24 mouse cellular contexts compared by ENCODE assay signal in genomic region chr1:43789765-43790164, GRCm38 (mm10). TPM values are rescaled to one million over a fixed set of nuclear protein-coding genes. Genes with fewer than 3 reads are reported as not detected.
DNase-seq lines count a peak whose midpoint lies in the region; ATAC-seq and TF ChIP-seq lines count a peak whose summit lies in the region.
"Had no signal": no experiment of that assay in that cellular context is flagged by ENCODE, and none has a peak within 500 bp of the region (broad histone marks: within the 10 kb centered on the region; RNA-seq: fewer than 3 reads in every experiment).

No protein-coding gene starts in this region.

- intact Hi-C loops in left cerebral cortex, postnatal 14 days (cut with DNase I), result no loop called here

- no peaks in the 10 kb centered on the region for H3K27me3 ChIP-seq in intestine, embryonic 15.5 days (replicated peaks)
- no peaks in the 10 kb centered on the region for H3K27me3 ChIP-seq in intestine, embryonic 16.5 days (replicated peaks; ENCODE audit: control insufficient read depth, insufficient read depth, low read length)
- no peaks in the 10 kb centered on the region for H3K27me3 ChIP-seq in intestine, postnatal 0 days (replicated peaks; ENCODE audit: control insufficient read depth, insufficient read depth, low read length)
- H3K27me3 ChIP-seq: CH12.LX, Patski had no signal

- H3K4me2 ChIP-seq in intestine, embryonic 15.5 days (replicated peaks), result no peak overlapping the region
- no peak overlapping the region for H3K4me2 ChIP-seq in intestine, embryonic 16.5 days (ENCODE audit: low read depth, low read length)
- no peak overlapping the region for H3K4me2 ChIP-seq in intestine, postnatal 0 days (replicated peaks; ENCODE audit: low read depth)

- peak; percentile 45; the same call in 1 of the 2 replicates for ATAC-seq in intestine, embryonic 15.5 days
- peak; percentile 79 for ATAC-seq in intestine, embryonic 16.5 days
- peak; percentile 91 for ATAC-seq in intestine, postnatal 0 days
- ATAC-seq: activated CD4-positive, CD25-positive, alpha-beta regulatory T cell, adult 4 months; CD4-positive, CD25-positive, alpha-beta regulatory T cell, adult 4 months; Patski had no signal

- TF ChIP-seq CTCF in intestine, postnatal 0 days (IDR thresholded peaks at IDR 0.05; ENCODE audit: low read depth), result no peak

- 71% methylated on average over 2 of the region's 2 CpGs for WGBS in intestine, embryonic 15.5 days
- 79% methylated on average over 2 of the region's 2 CpGs for WGBS in intestine, embryonic 16.5 days
- WGBS in intestine, postnatal 0 days, result 43% methylated on average over 2 of the region's 2 CpGs
- 29% methylated on average over 2 of the region's 2 CpGs for WGBS in large intestine, adult 2 months

- peak; percentile 22 for DNase-seq in large intestine, adult 2 months (ENCODE audit: low read depth, low spot score)
- DNase-seq in left cerebral cortex, postnatal 14 days (ENCODE audit: low spot score in 2 of 2), result no peak
- DNase-seq in cerebellum, adult 9-11 months, result no peak
- DNase-seq in left cerebral cortex, adult 9 months (ENCODE audit: low spot score in 2 of 2), result no peak
- no peak for DNase-seq in adipocyte (ENCODE audit: low spot score)
- DNase-seq: adrenal gland, adult 2 months; adrenal gland, adult 8-10 months; adrenal gland, postnatal 10 days; adrenal gland, postnatal 14 days; adrenal gland, postnatal 25 days; adrenal gland, postnatal 36 days; B cell, adult 2 months; cerebellum, adult 11 months; cerebellum, adult 11-12 months; cerebellum, adult 18-20 months had no signal

- H3K4me1 ChIP-seq in intestine, embryonic 15.5 days (replicated peaks), result no peaks in the 10 kb centered on the region
- no peaks in the 10 kb centered on the region for H3K4me1 ChIP-seq in intestine, embryonic 16.5 days (ENCODE audit: control insufficient read depth, insufficient read depth, low read length)
- no peaks in the 10 kb centered on the region for H3K4me1 ChIP-seq in intestine, postnatal 0 days (replicated peaks; ENCODE audit: control insufficient read depth, insufficient read depth, low read length)

- no peaks in the 10 kb centered on the region for H3K9me3 ChIP-seq in intestine, embryonic 15.5 days
- no peaks in the 10 kb centered on the region for H3K9me3 ChIP-seq in intestine, embryonic 16.5 days (ENCODE audit: control insufficient read depth, low read length)
- no peaks in the 10 kb centered on the region for H3K9me3 ChIP-seq in intestine, postnatal 0 days (ENCODE audit: control insufficient read depth)
- H3K9me3 ChIP-seq: G1E had no signal

- H3K36me3 ChIP-seq in intestine, embryonic 15.5 days, result no peaks in the 10 kb centered on the region
- no peaks in the 10 kb centered on the region for H3K36me3 ChIP-seq in intestine, embryonic 16.5 days (ENCODE audit: control insufficient read depth, insufficient read depth, low read length)
- no peaks in the 10 kb centered on the region for H3K36me3 ChIP-seq in intestine, postnatal 0 days (ENCODE audit: control insufficient read depth, insufficient read depth)

- no peak overlapping the region for H3K4me3 ChIP-seq in intestine, embryonic 15.5 days (replicated peaks)
- H3K4me3 ChIP-seq in intestine, embryonic 16.5 days (ENCODE audit: low read length), result no peak overlapping the region
- no peak overlapping the region for H3K4me3 ChIP-seq in intestine, postnatal 0 days (ENCODE audit: low read depth, low read length)

- no peak overlapping the region for H3K27ac ChIP-seq in intestine, embryonic 15.5 days
- no peak overlapping the region for H3K27ac ChIP-seq in intestine, embryonic 16.5 days (ENCODE audit: low read length)
- no peak overlapping the region for H3K27ac ChIP-seq in intestine, postnatal 0 days (ENCODE audit: low read depth, low read length)

- no peak overlapping the region for H3K9ac ChIP-seq in intestine, embryonic 15.5 days
- H3K9ac ChIP-seq in intestine, embryonic 16.5 days (ENCODE audit: low read depth, low read length), result no peak overlapping the region
- H3K9ac ChIP-seq in intestine, postnatal 0 days (ENCODE audit: low read depth, low read length), result no peak overlapping the region

RNA-seq across cellular contexts. Expression of gene Uxs1, which starts 37.8 kb away (rescaled TPM):
- 16.2 and 19.3 TPM in 2 replicates for polyA plus RNA-seq in intestine, embryonic 15.5 days (2015; fragmentation: Nextera tagmentation; extraction: Ambion mirVana)
- 14.8 and 17.5 TPM in 2 replicates for polyA plus RNA-seq in intestine, embryonic 16.5 days (2015; fragmentation: Nextera tagmentation; extraction: Ambion mirVana)
- polyA plus RNA-seq in intestine, postnatal 0 days (2015; fragmentation: Nextera tagmentation; extraction: Ambion mirVana), result 20.5 and 21.6 TPM in 2 replicates
- 7.8 and 9.1 TPM in 2 replicates for polyA plus RNA-seq in large intestine, adult 2 months (2012; rRNA removed)
- total RNA-seq in left cerebral cortex, postnatal 14 days (2021), result 10 to 100 TPM; 36.3 to 38.2 TPM

RNA-seq across cellular contexts. Expression of gene 1500015O10Rik, which starts 59.4 kb away (rescaled TPM):
- 3.5 and 4.4 TPM in 2 replicates for polyA plus RNA-seq in intestine, embryonic 15.5 days (2015; fragmentation: Nextera tagmentation; extraction: Ambion mirVana)
- polyA plus RNA-seq in intestine, embryonic 16.5 days (2015; fragmentation: Nextera tagmentation; extraction: Ambion mirVana), result 2.9 and 3.2 TPM in 2 replicates
- 4.3 and 4.4 TPM in 2 replicates for polyA plus RNA-seq in intestine, postnatal 0 days (2015; fragmentation: Nextera tagmentation; extraction: Ambion mirVana)
- polyA plus RNA-seq in large intestine, adult 2 months (2012; rRNA removed), result 0.15 and 0.26 TPM in 2 replicates
- 1 to 10 TPM; 5.0 to 5.5 TPM for total RNA-seq in left cerebral cortex, postnatal 14 days (2021)
- total RNA-seq: CH12.LX, MEL had no signal
- polyA plus RNA-seq: activated CD4-positive, CD25-positive, alpha-beta regulatory T cell, adult 4 months; CD4-positive, CD25-positive, alpha-beta regulatory T cell, adult 4 months; G1E had no signal
